Mouse (Mus musculus): ENCODE measurements around the gene Mfsd12.
A peak's percentile ranks its signal among the peaks of the same experiment; 100 is the strongest.

The Mfsd12 gene

DNA sequence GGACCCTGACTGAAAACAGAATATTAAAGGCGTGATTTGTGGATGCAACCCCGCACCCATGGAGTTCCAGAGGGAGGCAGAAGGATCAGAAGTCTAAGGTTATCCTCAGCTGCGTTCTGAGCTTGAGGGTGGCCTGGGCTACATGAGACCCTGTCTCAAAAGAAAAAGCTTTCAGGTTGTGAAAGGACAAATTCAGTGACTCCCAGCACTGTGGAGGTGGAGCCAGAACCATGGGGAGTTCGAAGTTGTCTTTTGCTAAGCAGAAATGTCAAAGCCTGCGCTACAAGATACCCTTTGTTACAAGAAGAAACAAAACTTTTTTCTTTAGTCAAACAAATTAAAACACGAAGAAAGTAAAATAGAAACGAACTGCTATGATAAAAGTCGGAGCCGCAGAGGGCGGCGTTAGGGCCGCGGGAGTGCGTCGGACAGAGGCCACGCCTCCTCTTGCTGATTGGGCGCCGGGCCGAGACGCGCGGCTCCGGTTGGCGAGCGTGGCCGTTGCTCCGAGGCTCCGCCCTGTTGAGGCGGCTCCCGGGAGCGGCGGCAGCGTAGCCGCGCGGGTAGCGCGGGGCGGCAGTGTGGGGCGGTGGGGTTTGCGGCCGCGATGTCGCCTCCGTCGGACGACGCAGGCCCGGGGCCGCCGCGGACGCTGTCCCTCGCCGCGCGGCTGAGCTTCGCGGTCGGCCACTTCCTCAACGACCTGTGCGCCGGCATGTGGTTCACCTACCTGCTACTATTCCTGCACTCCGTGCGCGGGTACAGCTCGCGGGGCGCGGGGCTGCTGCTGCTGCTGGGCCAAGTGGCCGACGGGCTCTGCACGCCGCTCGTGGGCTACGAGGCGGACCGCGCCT is at the start of gene Mfsd12:
TSS of gene Mfsd12 (plus strand) at position 501 of the 854 bp plus-strand sequence.
- peak; percentile 87 to 92 for DNase-seq (ENCODE audit: low spot score in 2 of 2)

DNA sequence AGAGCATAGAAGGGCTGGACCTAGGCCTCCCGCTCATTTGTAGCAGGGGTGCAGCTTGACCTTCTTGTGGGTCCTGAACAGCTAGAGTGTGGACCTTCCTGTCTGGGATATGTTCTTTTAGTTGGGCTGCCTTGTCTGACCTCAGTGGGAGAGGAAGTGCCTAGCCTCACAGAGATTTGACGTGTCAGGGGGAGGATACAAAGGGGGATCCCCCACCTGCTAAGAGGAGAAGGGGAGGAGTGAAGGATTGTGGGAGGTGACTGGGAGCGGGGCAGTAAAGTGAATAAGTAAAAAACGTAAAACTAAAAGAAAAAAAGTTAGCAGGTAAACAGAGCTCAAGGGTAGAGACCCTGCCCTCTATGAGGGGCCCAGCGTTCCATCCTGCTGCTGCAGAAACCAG is 47.7 kb upstream of the Mfsd12 start:
- DNase-seq (ENCODE audit: low spot score in 2 of 2) = no peak

DNA sequence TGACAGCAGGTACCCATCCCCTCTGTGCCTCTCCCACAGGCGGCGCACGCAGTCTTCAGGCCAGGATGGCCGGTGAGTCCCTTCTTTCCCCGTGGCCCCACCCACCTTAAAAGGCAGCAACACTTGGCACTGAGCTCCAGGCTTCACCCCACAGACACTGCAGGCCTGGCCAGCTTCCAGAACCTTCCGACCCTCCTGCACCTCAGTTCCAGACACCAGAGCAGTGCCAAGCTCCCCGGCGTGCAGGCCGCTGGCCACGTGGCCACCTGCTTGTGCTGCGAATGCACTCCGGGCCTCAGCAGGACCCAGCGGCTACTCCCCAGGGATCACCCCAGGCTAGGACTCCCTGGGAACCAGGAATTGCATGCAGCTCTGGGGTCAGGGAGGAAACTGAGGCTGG is 43.7 kb upstream of the Mfsd12 start:
- DNase-seq (ENCODE audit: low spot score in 2 of 2) = no peak

DNA sequence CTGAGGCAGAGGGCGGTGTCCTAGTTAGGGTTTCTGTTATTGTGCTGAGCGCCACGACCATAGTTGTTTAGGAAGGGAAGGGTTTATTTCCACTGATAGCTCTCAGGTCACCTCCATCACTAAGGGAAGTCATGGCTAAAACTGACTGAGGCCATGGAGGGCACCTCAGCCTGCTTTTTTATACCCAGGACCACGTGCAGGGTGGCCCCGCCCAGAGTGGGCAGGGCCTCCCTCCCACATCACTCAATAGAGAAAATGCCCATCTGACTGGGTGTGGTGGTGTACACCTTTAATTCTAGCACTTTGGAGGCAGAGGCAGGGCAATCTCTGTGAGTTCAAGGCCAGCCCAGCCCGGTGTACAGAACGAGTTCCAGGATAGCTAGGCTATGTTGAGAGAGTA is 43.1 kb upstream of the Mfsd12 start:
- DNase-seq (ENCODE audit: low spot score in 2 of 2) = no peak

DNA sequence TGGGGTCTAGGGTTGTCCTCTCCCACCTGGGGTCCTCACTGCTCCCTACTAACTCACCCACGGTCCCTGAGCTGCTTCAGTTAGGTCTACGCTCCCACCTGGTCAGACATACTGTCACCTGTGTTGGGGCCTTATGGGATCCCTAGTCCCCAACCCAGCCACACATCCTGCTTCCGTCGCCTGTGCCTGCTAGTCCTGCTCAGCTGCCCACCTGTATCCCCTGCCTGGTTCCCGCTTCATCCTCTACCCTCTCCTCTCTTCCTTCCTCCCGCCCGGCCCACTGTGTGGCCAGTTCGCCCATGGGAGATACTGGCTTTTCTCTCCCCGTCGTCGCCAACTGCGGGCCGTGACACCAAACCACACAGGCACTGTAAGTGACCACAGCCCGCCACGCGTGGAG is 41.7 kb upstream of the Mfsd12 start:
- DNase-seq (ENCODE audit: low spot score in 2 of 2) = no peak

DNA sequence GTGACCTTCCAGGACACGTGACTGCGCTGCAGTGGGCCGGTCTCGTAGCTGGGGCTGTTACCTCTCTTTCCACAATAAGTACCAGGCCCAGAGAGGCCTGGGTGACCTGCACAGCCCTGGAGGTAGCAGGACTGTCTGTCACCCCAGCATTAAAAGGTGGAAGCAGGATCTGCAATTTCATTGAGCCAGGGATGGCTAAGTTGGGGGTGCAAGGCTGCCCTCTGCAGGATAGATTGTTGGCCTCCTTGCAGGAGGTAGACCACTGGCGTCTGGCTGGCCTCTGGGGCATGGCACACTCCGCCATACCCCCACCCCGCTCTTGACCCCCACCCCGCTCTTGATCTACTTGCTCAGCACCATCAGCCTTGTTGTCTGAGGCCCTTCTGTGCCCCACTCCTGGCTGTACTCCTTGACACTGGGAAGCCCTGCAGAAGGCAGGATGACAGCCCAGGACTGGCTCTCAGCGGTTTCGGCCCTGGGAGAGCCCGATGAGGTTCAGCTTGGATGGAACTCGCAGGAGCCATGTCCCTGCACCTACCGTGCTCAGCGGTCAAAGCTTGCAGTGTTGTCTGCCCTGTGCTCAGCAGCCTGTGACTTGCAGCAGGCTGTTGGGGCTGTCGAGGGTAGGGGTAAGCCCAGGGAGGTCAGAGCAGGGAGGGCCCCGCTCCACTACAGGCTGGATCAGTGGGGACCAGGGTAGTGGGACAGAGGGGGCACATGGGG is 40.8 kb upstream of the Mfsd12 start:
- DNase-seq (ENCODE audit: low spot score in 2 of 2) = no peak

DNA sequence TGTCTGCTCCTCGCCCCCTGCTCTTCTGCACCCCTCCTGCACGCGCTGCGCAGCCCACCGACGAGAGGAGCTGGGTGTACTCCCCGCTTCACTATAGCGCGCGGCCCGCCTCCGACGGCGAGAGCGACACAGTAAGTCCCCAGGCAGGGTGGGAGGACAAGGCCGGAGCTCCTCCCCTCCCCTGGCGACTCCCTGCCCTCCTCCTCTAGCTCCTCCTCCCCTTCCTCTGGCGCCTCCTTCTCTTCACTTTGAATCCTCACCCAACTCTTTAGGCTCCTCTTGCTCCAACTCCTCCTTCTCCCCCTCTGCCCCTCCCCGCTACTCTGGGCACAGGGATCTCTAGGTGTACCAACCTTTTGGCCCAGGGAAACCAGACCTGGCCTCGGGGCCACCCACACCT is 40.0 kb upstream of the Mfsd12 start:
- DNase-seq (ENCODE audit: low spot score in 2 of 2) = no peak

DNA sequence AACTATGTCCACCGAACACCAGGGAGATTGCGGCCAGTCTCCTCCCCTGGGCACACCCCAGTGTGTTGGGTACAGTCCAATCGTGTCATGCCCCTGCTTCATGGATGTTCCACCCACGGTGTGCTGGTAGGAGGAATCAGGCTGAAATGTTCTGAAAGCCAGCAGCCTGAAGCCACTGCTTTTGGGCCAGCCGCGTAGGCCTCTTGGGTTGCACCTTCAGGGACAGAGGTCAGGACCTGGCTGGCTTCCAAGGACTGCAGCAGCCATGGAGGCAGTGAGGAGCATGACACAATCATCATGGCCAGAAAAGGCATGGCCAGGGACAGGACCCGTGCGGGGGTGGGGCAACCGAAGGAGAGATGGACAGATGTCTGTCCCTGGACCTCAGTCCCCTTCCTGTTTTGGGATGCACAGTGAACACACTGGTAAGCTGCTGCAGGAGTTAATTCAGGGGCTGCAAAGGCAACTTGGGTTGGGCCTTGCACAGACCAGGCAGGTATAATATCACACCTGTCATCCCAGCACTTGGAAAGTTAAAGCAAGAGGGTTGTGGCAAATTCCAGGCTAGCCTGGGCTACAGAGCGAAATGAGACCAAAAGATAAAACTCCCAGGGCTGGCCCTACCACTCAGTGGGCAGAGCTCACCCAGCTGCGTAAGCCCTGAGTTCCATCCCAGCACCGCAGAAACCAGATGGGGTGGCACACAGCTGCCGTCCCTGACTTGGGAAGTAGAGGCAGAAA is 38.5 kb upstream of the Mfsd12 start:
- no peak for DNase-seq (ENCODE audit: low spot score in 2 of 2)

DNA sequence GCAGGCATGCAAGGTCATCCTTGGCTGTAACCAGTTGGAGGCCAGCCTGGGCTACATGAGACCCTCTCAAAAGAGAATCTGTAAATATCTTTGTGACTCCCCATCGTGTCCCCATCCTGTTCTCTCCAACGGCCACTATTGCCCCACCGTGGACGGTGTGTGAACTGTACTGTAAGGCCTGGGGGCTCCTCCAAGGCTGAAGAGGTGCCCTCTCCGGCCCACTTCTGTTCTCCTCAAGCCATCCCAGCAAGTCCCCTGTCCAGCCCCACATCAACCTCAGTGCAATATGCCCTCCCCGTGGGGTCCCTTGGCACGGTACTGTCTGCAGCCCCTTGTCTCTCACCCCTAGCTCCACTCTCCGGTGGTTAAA is 38.0 kb upstream of the Mfsd12 start:
- DNase-seq (ENCODE audit: low spot score in 2 of 2) = peak in 1 of 2 experiments; percentile 17

DNA sequence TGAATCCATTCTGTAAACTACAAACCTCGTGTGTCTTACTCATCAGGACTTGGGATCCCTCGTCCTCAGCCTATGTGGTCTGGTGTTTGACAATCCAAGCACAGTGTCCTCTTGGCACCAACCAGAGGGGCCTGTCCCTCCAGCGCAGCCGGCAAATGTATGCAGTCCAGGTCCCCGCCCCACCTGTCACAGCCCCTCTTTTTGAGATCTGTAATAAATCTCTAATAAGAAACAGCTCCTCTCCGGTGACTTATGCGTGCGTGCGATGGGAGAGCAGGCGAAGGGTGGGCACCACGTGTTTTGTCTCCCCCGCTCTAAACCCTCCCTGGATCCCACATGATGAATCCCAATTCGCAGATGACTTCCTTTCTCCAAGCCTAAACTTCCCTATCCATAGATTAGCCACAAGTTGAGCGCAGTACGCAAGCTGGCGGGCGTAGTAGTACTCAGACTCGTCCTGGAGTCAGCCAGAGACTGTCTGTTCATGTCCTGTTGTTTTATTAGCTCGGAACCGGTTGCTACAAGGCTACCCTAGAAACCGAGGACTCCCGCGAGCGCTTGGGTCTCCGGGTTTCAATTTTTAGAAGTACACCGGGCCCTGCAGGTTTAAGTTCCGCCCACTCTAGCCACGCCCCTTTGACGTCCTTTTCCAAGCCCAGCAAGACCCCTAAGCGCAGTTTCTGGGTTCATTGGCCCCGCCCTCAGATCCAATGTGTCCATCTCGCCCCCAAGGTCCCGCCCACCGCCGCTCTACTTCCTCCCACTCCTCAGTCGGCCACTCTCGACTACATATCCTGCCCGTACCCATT is 37.3 kb upstream of the Mfsd12 start:
- no peak for DNase-seq (ENCODE audit: low spot score in 2 of 2)

DNA sequence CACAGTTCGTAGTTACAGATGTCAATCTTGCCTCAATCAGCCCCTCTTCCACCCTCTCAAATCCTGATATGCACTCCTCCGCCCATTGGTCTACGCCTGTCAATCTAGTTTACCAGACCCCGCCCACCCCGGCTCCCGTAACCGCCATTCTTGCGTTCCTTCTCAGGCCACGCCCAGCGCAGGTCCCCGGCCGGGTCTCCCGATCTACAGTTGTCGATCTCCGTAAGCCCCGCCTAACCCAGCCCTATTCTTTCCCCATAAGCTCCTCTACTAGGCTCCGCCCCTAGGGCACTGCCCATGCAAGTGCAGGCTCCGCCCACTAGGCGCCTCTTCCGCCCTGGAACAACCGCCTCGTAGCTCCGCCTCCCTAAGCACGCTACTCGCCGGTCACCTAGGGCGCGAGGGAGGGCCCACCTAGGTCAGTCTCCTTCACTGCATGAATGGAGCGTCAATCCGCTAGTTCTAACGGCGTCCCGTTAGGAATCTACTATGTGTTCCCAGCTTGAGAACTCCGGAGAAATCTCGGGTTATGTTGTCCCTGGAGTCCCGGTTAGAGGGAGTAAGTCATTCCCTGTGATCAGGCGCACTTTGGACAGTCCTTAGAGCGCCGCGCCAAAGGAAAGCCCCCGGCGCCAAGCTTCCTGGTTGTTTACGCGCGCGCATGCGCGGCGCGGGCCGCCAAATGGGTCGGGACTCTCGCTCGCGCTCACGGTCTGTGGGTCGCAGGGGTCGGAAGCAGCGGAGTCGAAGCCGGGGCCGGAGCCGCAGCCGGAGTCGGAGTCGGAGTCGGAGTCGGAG is 36.5 kb upstream of the Mfsd12 start, which contains the start of gene Cactin:
TSS of gene Cactin (plus strand) at position 554 of the 798 bp plus-strand sequence.
- peak; percentile 98 to 99 for DNase-seq (ENCODE audit: low spot score in 2 of 2)

DNA sequence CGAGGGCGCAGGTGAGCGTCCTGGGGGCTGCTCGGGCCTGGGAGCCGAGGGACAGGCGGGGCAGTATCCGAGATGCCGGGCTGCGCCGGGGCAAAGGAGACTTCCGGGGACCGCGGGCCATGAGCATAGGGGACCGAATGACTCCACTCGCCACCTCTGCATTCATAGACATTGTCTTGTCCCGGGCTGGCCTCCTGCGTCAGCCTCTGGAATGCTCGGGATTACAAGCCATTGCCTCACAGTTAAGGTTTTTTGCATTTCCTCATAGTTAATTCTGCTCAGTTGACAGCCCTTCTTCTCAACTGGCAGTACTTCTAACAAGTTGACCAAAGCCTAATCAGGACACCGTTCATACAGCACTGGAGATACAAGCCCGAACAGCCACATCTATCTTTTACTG is 35.9 kb upstream of the Mfsd12 start:
- no peak for DNase-seq (ENCODE audit: low spot score in 2 of 2)

DNA sequence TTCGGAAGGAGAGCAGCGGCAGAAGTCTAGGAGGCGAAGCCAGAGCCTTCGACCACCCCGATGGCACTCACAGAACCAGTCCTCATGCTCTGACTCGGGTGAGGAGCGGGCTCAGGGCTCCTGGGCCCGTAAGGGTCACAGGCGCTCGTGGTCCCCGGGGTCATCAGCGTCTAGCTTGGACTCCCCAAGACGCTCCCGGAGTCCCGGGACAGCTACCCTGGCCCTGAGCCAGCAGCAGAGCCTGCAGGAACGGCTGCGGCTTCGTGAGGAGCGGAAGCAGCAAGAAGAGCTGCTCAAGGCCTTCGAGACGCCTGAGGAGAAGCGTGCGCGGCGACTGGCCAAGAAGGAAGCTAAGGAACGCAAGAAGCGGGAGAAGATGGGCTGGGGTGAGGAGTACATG is 34.8 kb upstream of the Mfsd12 start:
- no peak for DNase-seq (ENCODE audit: low spot score in 2 of 2)

DNA sequence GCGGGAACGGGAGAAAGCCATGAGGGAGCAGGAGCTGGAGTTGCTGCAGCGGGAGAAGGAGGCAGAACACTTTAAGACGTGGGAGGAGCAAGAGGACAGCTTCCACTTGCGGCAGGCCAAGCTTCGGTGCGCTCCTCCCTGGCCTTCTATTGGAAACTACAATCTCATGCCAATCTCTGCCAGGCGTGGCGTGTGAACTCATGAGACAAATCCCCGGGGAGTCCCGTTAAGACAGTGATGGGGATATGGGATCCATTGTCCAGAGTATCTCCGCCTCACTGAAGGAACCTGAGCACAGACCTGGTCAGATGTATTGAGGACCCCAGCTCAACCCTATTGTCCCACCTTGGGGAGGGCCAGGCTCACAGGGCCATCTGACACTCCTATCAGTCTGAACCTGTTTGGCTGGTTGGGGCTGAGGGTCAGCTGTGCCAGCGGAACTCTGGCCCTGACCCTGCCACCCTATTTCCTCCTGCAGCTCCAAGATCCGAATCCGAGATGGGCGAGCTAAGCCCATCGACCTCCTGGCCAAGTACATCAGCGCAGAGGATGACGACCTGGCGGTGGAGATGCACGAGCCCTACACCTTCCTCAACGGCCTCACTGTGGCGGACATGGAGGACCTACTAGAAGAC is 34.0 kb upstream of the Mfsd12 start:
- DNase-seq (ENCODE audit: low spot score in 2 of 2) = no peak

DNA sequence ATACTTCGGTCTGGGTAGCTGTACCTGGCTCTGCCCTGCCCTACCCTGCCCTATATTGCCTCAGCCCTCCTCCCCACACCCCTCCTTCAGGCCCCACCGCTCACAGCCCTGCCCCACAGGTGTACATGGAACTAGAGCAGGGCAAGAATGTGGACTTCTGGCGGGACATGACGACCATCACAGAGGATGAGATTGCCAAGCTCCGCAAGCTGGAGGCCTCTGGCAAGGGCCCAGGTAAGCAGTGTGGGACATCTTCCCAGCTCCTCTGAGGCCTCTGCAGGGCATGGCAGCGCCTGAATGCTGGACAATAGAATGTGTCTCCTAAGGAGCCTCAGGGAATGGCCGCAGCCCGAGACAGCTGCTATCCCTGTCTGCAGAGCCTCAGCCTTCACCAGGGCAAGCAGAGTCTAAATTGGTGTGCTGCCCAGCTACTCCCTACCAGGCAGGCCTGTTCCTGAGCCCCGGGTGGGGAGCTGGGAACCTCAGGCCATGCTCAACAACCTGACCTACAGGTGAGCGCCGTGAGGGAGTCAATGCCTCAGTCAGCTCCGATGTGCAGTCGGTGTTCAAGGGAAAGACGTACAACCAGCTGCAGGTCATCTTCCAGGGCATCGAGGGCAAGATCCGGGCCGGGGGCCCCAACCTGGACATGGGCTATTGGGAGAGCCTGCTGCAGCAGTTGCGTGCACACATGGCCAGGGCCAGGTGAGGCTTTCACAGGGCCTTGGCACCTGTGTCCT is 33.3 kb upstream of the Mfsd12 start:
- no peak for DNase-seq (ENCODE audit: low spot score in 2 of 2)

DNA sequence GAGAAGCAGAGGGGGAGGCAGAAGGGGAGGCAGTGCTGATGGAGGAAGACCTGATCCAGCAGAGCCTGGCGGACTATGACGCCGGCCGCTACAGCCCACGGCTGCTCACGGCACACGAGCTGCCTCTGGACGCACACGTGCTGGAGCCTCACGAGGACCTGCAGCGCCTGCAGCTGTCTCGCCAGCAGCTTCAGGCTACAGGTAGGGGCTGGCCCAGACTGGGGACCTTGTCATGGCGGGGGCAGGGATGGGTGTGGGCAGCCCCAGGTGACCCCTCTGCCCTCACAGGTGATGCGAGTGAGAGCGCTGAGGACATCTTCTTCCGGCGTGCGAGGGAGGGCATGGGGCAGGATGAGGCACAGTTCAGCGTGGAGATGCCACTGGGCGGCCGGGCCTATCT is 32.1 kb upstream of the Mfsd12 start:
- DNase-seq (ENCODE audit: low spot score in 2 of 2) = no peak

DNA sequence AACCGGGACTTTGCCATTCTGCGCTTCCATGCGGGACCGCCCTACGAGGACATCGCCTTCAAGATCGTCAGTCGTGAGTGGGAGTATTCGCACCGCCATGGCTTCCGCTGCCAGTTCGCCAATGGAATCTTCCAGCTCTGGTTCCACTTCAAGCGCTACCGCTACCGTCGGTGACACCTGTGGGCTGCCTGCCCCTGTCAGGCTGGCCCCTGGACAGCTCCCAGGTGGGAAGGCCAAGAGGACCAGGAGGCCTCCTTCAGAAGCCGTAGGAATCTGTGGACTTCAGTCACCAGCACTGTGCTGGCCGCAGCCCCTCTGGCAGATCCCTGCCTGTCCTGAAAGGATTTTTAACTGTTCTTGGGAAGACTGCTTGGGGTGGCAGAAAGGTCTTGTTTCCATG is 31.5 kb upstream of the Mfsd12 start:
- no peak for DNase-seq (ENCODE audit: low spot score in 2 of 2)

DNA sequence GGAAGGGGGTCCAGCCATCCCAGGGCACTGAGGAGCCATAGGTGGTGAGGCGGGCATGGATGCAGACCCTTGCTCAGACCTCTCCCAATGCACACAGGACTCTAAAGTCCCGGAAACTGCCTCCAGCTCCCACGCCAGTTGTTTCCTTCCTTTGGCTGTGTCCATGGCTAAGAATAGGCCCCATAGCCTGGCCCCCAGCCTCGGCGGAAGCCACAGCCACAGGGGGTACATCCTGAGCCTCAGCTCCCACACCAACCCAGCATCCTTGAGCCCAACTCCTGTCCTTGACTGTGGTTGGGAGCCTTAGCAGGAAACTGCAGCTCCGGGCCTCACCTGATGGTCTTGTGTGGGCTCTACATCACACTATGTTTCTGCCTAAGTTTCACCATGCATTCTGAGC is 30.4 kb upstream of the Mfsd12 start:
- DNase-seq (ENCODE audit: low spot score in 2 of 2) = no peak

DNA sequence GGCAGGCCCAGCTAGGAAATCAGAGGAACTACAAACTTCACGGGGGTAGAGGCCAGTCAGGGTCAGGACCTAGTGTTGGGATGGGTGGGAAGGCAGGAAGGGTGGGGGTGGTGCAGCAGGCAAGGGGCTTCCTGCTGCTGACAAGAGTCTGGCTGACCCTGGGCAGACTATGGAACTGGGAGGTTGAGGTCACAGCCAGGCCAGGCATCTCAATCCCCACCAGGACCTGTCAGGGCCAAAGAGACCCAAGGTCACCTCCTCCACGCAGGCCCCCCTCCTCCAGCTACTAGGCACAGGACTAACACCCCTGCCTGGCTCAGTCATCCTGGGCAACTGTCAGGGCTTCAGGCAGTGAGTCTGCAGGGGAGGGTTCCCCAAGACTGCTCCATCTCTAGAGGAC is 29.3 kb upstream of the Mfsd12 start:
- DNase-seq (ENCODE audit: low spot score in 2 of 2) = no peak

DNA sequence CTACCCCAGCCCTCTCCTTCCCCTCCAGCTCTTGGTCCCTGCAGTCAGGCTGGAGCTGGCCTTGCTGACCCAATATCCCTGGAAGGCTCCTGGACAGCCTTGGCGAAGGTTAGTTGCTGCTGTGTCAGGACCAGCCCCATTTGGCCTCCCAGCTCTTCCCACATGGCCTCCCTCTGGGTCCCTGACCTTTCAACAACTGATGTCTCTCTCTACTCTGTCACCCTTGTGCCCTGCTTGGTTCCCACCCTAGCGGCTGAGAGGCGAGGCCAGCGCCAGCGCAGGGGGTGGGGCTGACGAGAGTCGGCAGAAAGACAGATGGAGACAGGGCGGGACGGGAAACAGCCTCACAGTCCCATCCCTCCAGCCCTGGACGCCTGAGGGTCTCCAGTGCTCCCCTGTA is 28.9 kb upstream of the Mfsd12 start, which contains the start of gene Tbxa2r:
TSS of gene Tbxa2r (plus strand) at position 346 of the 400 bp plus-strand sequence.
- DNase-seq (ENCODE audit: low spot score in 2 of 2) = no peak
